Mouse (Mus musculus): ENCODE results near the gene Ccl27a.

GRCm38 (mm10) chr4:41741158-41741560 lies 32.9 kb downstream of the Ccl27a start:
- TF ChIP-seq CTCF (IDR thresholded peaks at IDR 0.05; ENCODE audit: control insufficient read depth, insufficient read depth, low read length) (no peak), POLR2A (IDR thresholded peaks at IDR 0.05; ENCODE audit: borderline replicate concordance, control insufficient read depth, low read depth, low read length) (peak; percentile 85; the same call in 1 of the 2 replicates)
